Mouse (Mus musculus) liver, embryonic 14.5 days (tissue): ENCODE results near the gene Timm9. TPM values are rescaled to one million over a fixed set of nuclear protein-coding genes. Genes with fewer than 3 reads are reported as not detected.

Experiments used
- ATAC-seq: fragments of 200-750 bp; cut with Nextera tagmentation; 2 replicates; pipeline ENCODE4 v1.8.0; 2017; ENCODE audit warnings: moderate number of reproducible peaks, mild to moderate bottlenecking, moderate library complexity; ENCODE audit not compliant: insufficient read depth
- DNase-seq, 3 experiments: peaks; one replicate each; pipeline ENCODE4 v3.0.0-alpha.2; 2012 to 2013; ENCODE audit warnings: low read depth in 3 of 3, low spot score in 3 of 3
- H3K27ac ChIP-seq: fragments of 300-500 bp; sonication (generic); 2 replicates; pipeline ENCODE4 v1.5.1; 2014; ENCODE audit warnings: moderate library complexity, mild to moderate bottlenecking, control low read depth, inconsistent platforms
- H3K27me3 ChIP-seq: fragments of 300-500 bp; sonication (generic); 2 replicates; pipeline ENCODE4 v1.6.1; 2014; ENCODE audit warnings: mild to moderate bottlenecking, low read length, moderate library complexity; ENCODE audit not compliant: control insufficient read depth, insufficient read depth
- H3K36me3 ChIP-seq: fragments of 300-500 bp; sonication (generic); replicated peaks from 2 replicates; pipeline ENCODE4 v1.6.1; 2014; ENCODE audit warnings: low read depth; ENCODE audit not compliant: control insufficient read depth, insufficient read depth
- H3K4me1 ChIP-seq, 2 experiments: fragments of 200-500 bp in 1 of 2; fragments of 300-500 bp in 1 of 2; sonication (generic) in 1 of 2; replicated peaks; 2 replicates each; pipeline ENCODE4 v1.6.1; 2012 to 2014; ENCODE audit warnings: antibody characterized with exemption in 1 of 2, inconsistent platforms in 1 of 2, low read length in 1 of 2; ENCODE audit not compliant: control insufficient read depth in 2 of 2, insufficient read depth in 2 of 2
- H3K4me2 ChIP-seq: fragments of 300-500 bp; sonication (generic); 2 replicates; pipeline ENCODE4 v1.6.1; 2014; ENCODE audit warnings: low read depth, mild to moderate bottlenecking, control low read depth, moderate library complexity
- H3K4me3 ChIP-seq, 2 experiments: fragments of 200-500 bp in 1 of 2; fragments of 300-500 bp in 1 of 2; sonication (generic) in 1 of 2; 2 replicates each; pipeline ENCODE4 v1.5.1; 2012 to 2014; ENCODE audit warnings: low read depth in 2 of 2, low read length in 2 of 2, mild to moderate bottlenecking in 2 of 2, control low read depth in 1 of 2, inconsistent platforms in 1 of 2, moderate library complexity in 1 of 2; ENCODE audit not compliant: insufficient read depth in 1 of 2
- H3K9ac ChIP-seq: fragments of 300-500 bp; sonication (generic); replicated peaks from 2 replicates; pipeline ENCODE4 v1.6.1; 2014; ENCODE audit warnings: mild to moderate bottlenecking, control low read depth, moderate library complexity
- H3K9me3 ChIP-seq: fragments of 300-500 bp; sonication (generic); 2 replicates; pipeline ENCODE4 v1.6.1; 2016; ENCODE audit warnings: low read length, mixed read lengths; ENCODE audit not compliant: control insufficient read depth
- CTCF ChIP-seq: IDR thresholded peaks from 2 replicates; pipeline ENCODE4 v1.5.1; 2016; ENCODE audit warnings: antibody characterized with exemption, low read depth, control low read depth
- EP300 ChIP-seq: IDR thresholded peaks from 2 replicates; pipeline ENCODE4 v1.6.1; 2016; ENCODE audit warnings: antibody characterized with exemption, low read depth
- WGBS: fragments of 180-500 bp; shearing (Covaris S2); extraction: QIAGEN DNeasy Blood & Tissue Kit; methylation state at CpG from one replicate; pipeline ENCODE4 v1.1.7; 2014; ENCODE audit not compliant: insufficient replicate concordance; 5-methylcytosine and 5-hydroxymethylcytosine counted together
- polyA plus RNA-seq, 2 experiments: library from polyadenylated mRNA; depleted of rRNA in 1 of 2; stranded (reverse) in 1 of 2; unstranded in 1 of 2; fragments of >200 nt; fragmentation: Nextera tagmentation in 1 of 2; extraction: Ambion mirVana in 1 of 2; gene quantifications; 2 replicates each; pipeline versions ENCODE4 v1.2.1 to v1.2.3; 2012 to 2014

The Timm9 gene
- polyA plus RNA-seq (2012; rRNA removed), result 13.0 and 23.7 TPM in 2 replicates
- 40.2 and 43.4 TPM in 2 replicates for polyA plus RNA-seq (2014; fragmentation: Nextera tagmentation; extraction: Ambion mirVana)

DNA sequence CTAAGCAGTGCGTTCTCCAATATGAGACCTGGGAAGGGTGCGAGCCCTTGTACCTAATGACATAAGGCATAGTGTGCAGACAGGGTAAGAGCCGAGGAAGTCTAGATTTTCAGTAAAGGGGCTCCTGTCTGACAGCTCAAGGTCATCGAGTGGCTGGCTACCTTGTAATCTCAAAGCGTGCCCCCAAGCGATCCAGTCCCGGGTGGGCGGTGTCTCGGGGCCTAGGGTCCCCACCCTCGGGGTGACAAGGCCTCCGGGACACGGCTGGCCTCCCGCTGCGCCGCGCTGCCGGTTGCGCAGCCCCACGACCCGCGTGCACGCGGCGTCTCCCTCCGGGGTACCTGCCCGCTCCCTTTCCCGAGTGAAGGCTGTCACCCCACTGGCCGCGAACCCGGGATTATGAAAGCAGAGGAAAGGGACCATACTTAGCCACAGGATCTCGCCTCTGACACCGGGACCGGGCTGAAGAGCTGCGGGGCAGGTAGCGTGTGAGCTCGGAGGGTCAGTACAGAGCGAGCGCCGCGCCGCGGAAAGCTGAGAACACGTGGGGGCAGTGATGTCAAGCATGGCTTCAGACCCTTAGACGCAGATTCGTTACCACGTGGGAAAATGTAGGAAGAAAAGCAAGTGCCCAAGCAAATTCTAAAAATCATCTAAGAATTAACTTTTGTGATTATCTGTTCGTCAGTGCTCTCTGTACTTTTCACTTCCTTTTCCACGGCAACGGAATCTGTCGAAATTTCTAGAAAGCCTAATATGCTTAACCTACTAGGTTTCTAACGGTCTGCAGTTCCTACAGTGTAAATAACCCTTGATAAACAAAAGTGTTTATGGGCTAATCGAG is at the start of gene Timm9, which contains the start of gene 2700049A03Rik:
Timm9 (minus strand) TSS at position 555 of the 844 bp plus-strand sequence.
2700049A03Rik (plus strand) TSS at position 719 of the 844 bp plus-strand sequence.
- Histone ChIP-seq H3K9ac (peak within 1 kb of the TSS; percentile 90), H3K4me1 (peaks cover 5 to 9% of the 10 kb centered on the region in 2 experiments; a peak in 2 of 4 replicates), H3K36me3 (peaks cover 11% of the 10 kb centered on the region), H3K4me2 (peak within 1 kb of the TSS; percentile 82), H3K27ac (peak within 1 kb of the TSS; percentile 80), H3K27me3 (no peaks in the 10 kb centered on the region), H3K9me3 (no peaks in the 10 kb centered on the region), H3K4me3 (peak within 1 kb of the TSS; percentile 97 to 99)
- WGBS, result under 1% methylated on average over 52 of the region's 52 CpGs
- TF ChIP-seq CTCF, result no peak
- TF ChIP-seq EP300, result no peak
- DNase-seq (peak; percentile 70 to 73 (median 72)), ATAC-seq (peak; percentile 85)

DNA sequence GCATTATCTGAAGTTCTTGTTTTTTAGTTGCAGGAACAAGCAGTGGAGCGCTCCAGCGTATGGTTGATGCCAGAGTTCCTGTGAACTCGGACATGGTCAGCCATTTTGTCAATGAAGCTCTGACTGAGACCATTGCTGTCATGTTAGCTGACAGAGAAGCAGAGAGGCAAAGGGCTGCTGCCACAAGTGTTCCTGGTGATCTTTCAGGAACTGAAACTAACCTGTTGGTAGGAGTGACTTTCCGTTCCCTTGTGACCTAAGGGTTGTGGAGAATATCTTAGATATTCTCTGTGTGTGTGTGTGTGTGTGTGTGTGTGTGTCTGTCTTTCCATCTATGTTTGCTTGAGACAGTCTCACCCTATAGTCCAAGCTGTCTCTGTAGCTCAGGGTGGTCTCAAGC is 47.9 kb upstream of the Timm9 start:
- no peak overlapping the region for H3K4me2 ChIP-seq
- TF ChIP-seq EP300 (no peak), CTCF (no peak)
- H3K9me3 ChIP-seq, result no peaks in the 10 kb centered on the region
- no peak for DNase-seq
- WGBS, result 88% methylated on average over 4 of the region's 4 CpGs
- no peaks in the 10 kb centered on the region for H3K4me1 ChIP-seq
- H3K4me3 ChIP-seq, result no peak overlapping the region
- ATAC-seq, result no peak
- H3K9ac ChIP-seq, result no peak overlapping the region
- H3K36me3 ChIP-seq, result peaks cover 2% of the 10 kb centered on the region
- no peaks in the 10 kb centered on the region for H3K27me3 ChIP-seq
- H3K27ac ChIP-seq, result no peak overlapping the region

DNA sequence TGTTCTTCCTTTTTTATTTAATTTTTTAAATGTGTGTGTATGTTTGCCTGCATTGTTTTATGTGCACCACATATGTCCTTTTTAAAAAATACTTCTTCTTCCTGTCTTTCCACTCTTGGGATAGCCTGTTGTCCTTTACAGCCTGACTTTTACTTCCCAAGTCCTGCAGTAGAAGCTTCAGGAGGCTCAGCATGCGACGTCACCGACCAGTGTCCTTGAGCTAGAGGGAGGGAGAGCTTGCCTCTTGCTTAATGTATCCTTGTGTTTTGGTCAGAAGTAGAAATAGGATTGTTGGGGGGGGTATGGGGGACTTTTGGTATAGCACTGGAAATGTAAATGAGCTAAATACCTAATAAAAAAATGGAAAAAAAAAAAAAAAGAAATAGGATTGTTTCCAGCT is 47.3 kb upstream of the Timm9 start:
- no peak for TF ChIP-seq EP300
- DNase-seq (no peak), ATAC-seq (no peak)
- Histone ChIP-seq H3K9ac (no peak overlapping the region), H3K4me1 (no peaks in the 10 kb centered on the region), H3K4me2 (no peak overlapping the region), H3K9me3 (no peaks in the 10 kb centered on the region), H3K27me3 (no peaks in the 10 kb centered on the region), H3K4me3 (no peak overlapping the region), H3K27ac (no peak overlapping the region), H3K36me3 (peaks cover 2% of the 10 kb centered on the region)
- 91% methylated on average over 3 of the region's 3 CpGs for WGBS

DNA sequence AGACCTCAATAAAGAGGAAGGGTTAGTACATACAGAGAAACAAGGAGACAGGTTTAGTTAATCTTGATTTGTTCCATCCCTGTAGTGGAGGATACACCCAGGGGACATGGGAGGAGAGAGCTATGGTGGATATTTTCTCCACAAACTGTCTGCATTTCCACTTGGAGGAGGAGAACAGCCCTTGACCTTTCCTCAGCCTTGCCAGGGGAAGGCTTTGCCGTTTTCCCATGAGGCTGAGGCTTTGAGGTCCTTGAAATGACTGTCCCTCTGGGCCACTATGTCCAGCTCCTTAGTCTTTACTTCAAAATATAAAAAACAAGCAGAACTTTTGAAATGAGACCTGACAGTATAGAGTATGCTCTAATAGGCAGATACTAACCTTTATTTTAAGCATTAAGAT is 33.4 kb upstream of the Timm9 start:
- H3K27ac ChIP-seq, result no peak overlapping the region
- no peaks in the 10 kb centered on the region for H3K27me3 ChIP-seq
- 72% methylated on average over 1 of the region's 1 CpGs for WGBS
- no peak overlapping the region for H3K4me3 ChIP-seq
- ATAC-seq (no peak), DNase-seq (no peak)
- H3K4me2 ChIP-seq, result no peak overlapping the region
- H3K9ac ChIP-seq, result no peak overlapping the region
- TF ChIP-seq EP300 (no peak), CTCF (no peak)
- H3K9me3 ChIP-seq, result no peaks in the 10 kb centered on the region
- H3K36me3 ChIP-seq, result peaks cover 7% of the 10 kb centered on the region
- peaks cover 0 to 4% of the 10 kb centered on the region in 2 experiments; a peak in 1 of 4 replicates for H3K4me1 ChIP-seq

DNA sequence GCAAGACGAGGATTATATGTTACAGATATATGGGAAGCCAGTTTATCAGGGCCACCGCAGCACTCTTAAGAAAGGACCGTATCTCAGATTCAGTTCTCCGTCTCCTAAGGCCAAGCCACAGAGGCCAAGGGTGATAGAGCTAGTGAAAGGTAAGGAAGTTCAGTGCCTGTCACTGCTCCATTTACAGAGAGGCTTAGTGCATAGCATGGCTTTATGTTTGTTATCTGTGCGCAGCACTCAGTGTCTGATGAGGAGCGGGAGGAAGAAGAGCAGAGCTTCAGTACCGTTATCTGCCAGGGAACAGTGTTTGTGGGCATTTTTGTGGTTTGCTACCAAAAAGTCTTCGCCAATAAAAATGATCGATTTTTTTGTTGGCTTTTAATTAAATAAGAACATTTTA is 27.9 kb upstream of the Timm9 start:
- no peak overlapping the region for H3K27ac ChIP-seq
- 15% methylated on average over 9 of the region's 9 CpGs for WGBS
- no peaks in the 10 kb centered on the region for H3K27me3 ChIP-seq
- peaks cover 9% of the 10 kb centered on the region for H3K36me3 ChIP-seq
- H3K9ac ChIP-seq, result no peak overlapping the region
- no peak overlapping the region for H3K4me2 ChIP-seq
- H3K4me3 ChIP-seq, result no peak overlapping the region
- ATAC-seq (peak; percentile 99), DNase-seq (peak; percentile 56 to 63 (median 56))
- TF ChIP-seq CTCF (no peak), EP300 (peak; percentile 68)
- H3K4me1 ChIP-seq, result peaks cover 3 to 10% of the 10 kb centered on the region in 2 experiments; a peak in 3 of 4 replicates
- H3K9me3 ChIP-seq, result no peaks in the 10 kb centered on the region
